Mouse (Mus musculus) lung, postnatal 0 days (tissue): ENCODE measurements around the gene Med27. TPM values are rescaled to one million over a fixed set of nuclear protein-coding genes. Genes with fewer than 3 reads are reported as not detected.
"Not testable (repeated sequence)": the region's sequence is repeated elsewhere in the genome, so short reads cannot be mapped to it uniquely, and the experiment has no call there.

Source experiments
- ATAC-seq: fragments of 200-750 bp; cut with Nextera tagmentation; 2 replicates; pipeline ENCODE4 v1.8.0; 2017; ENCODE audit warnings: moderate library complexity
- DNase-seq: peaks from one replicate; pipeline ENCODE4 v3.0.0-alpha.2; 2016; ENCODE audit warnings: low spot score
- H3K27ac ChIP-seq: fragments of 300-500 bp; sonication (generic); 2 replicates; pipeline ENCODE4 v1.5.1; 2014; ENCODE audit warnings: antibody characterized with exemption, mild to moderate bottlenecking, low read length, mixed read lengths
- H3K27me3 ChIP-seq: fragments of 300-500 bp; sonication (generic); replicated peaks from 2 replicates; pipeline ENCODE4 v1.6.1; 2014; ENCODE audit warnings: low read length, mixed read lengths; ENCODE audit not compliant: insufficient read depth
- H3K36me3 ChIP-seq: fragments of 300-500 bp; sonication (generic); 2 replicates; pipeline ENCODE4 v1.6.1; 2014; ENCODE audit warnings: low read length, mixed read lengths; ENCODE audit not compliant: insufficient read depth
- H3K4me1 ChIP-seq: fragments of 300-500 bp; sonication (generic); 2 replicates; pipeline ENCODE4 v1.6.1; 2014; ENCODE audit warnings: antibody characterized with exemption, low read depth, low read length, mixed read lengths; ENCODE audit not compliant: insufficient read depth
- H3K4me2 ChIP-seq: fragments of 300-500 bp; sonication (generic); replicated peaks from 2 replicates; pipeline ENCODE4 v1.6.1; 2014; ENCODE audit warnings: low read depth, mild to moderate bottlenecking, low read length, moderate library complexity, mixed read lengths
- H3K4me3 ChIP-seq: fragments of 300-500 bp; sonication (generic); 2 replicates; pipeline ENCODE4 v1.5.1; 2014; ENCODE audit warnings: low read depth, low read length
- H3K9ac ChIP-seq: fragments of 300-500 bp; sonication (generic); replicated peaks from 2 replicates; pipeline ENCODE4 v1.6.1; 2014; ENCODE audit warnings: low read depth, mild to moderate bottlenecking
- H3K9me3 ChIP-seq: fragments of 300-500 bp; sonication (generic); 2 replicates; pipeline ENCODE4 v1.6.1; 2016; ENCODE audit warnings: low read length, mixed read lengths
- CTCF ChIP-seq: IDR thresholded peaks from 2 replicates; pipeline ENCODE4 v1.5.1; 2016; ENCODE audit warnings: antibody characterized with exemption, mild to moderate bottlenecking
- EP300 ChIP-seq: IDR thresholded peaks from 2 replicates; pipeline ENCODE4 v1.6.1; 2016; ENCODE audit warnings: antibody characterized with exemption, mild to moderate bottlenecking, control low read depth
- WGBS: fragments of 180-500 bp; shearing (Covaris S2); extraction: QIAGEN DNeasy Blood & Tissue Kit; methylation state at CpG from one replicate; pipeline ENCODE4 v1.1.7; 2014; 5-methylcytosine and 5-hydroxymethylcytosine counted together
- polyA plus RNA-seq: library from polyadenylated mRNA; unstranded; fragments of >200 nt; fragmentation: Nextera tagmentation; extraction: Ambion mirVana; gene quantifications from 2 replicates; pipeline ENCODE4 v1.2.1, GENCODE M21; 2015

Med27 gene
- polyA plus RNA-seq, 1 experiment from 2014 or later: 37.1 TPM

DNA sequence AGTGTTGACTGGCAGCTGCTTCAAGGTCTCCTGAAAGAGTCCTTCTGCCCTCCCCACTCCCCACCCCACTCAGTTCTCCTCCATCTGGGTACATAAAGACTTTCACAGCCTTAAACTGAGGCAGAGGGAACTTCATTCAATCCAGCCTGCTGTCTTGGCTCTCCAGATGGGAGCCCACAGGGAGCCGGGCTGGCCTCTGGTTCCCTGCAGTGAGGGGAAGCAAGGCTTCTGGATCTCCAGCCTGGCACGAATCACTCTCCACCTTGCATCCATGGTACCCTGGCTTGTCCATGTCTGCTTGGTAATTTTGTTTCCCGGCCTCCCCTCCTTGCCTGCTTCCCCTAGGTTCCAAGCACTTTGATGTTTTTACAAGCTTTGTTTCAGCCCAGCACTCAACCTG is 172.8 kb downstream of the Med27 start:
- Histone ChIP-seq H3K9ac (no peak overlapping the region), H3K27me3 (no peaks in the 10 kb centered on the region), H3K9me3 (no peaks in the 10 kb centered on the region), H3K36me3 (no peaks in the 10 kb centered on the region), H3K4me3 (no peak overlapping the region), H3K4me2 (no peak overlapping the region), H3K27ac (no peak overlapping the region), H3K4me1 (no peaks in the 10 kb centered on the region)
- TF ChIP-seq CTCF (no peak), EP300 (no peak)
- ATAC-seq (no peak), DNase-seq (no peak)
- WGBS: 42% methylated on average over 3 of the region's 3 CpGs

DNA sequence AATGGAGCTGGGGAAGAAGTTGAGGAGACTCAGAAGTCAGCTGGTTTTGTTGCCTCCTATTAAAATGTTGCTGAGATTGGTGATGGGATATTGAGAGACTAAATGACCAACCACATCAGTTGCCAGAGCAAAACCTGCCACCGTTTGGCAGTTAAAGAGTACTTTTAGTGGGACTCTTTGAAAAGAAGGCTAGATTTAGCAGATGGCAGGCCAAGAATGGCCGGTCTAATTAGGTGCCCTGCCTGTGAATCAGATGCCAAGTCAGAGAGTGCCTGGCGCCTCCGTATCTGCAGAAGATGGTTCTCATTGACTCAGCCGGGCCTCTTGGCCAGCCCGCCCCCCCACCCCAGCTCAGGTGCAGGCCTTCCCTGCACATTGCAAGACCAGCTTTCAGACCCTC is 173.6 kb downstream of the Med27 start:
- H3K4me3 ChIP-seq: no peak overlapping the region

DNA sequence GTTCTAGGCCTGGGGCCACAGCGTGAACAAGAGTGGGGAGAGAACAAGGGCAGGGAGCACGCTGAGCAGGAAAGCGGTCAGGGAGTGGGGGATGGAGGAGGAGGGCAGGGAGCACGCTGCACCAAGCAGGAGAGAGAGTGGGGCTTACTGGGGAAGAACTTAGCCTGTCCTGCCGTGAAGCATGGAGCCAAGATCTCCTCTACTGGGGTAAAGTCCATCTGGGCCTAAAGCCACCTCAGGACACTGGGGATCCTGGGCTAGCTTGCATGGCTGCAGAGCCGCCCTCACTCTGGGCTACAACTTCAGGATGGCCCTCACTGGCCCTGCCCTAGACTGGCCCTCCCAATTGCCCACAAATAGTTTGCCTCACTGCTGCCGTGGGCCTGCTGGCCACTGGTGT is 174.9 kb downstream of the Med27 start:
- H3K9me3 ChIP-seq: no peaks in the 10 kb centered on the region
- DNase-seq (no peak), ATAC-seq (no peak)
- no peak for TF ChIP-seq CTCF
- TF ChIP-seq EP300: no peak
- 82% methylated on average over 7 of the region's 7 CpGs for WGBS
- H3K4me1 ChIP-seq: no peaks in the 10 kb centered on the region
- no peak overlapping the region for H3K9ac ChIP-seq
- H3K27me3 ChIP-seq: no peaks in the 10 kb centered on the region
- no peaks in the 10 kb centered on the region for H3K36me3 ChIP-seq
- no peak overlapping the region for H3K27ac ChIP-seq
- H3K4me3 ChIP-seq: no peak overlapping the region
- H3K4me2 ChIP-seq: no peak overlapping the region

More for the DNA sequence above, 173.6 kb downstream of the Med27 start:
- Histone ChIP-seq H3K27me3 (no peaks in the 10 kb centered on the region), H3K9ac (no peak overlapping the region), H3K4me2 (no peak overlapping the region), H3K27ac (no peak overlapping the region), H3K4me1 (no peaks in the 10 kb centered on the region), H3K9me3 (no peaks in the 10 kb centered on the region), H3K36me3 (no peaks in the 10 kb centered on the region)
- WGBS: 88% methylated on average over 6 of the region's 6 CpGs
- DNase-seq (no peak), ATAC-seq (no peak)
- TF ChIP-seq EP300: no peak
- no peak for TF ChIP-seq CTCF

DNA sequence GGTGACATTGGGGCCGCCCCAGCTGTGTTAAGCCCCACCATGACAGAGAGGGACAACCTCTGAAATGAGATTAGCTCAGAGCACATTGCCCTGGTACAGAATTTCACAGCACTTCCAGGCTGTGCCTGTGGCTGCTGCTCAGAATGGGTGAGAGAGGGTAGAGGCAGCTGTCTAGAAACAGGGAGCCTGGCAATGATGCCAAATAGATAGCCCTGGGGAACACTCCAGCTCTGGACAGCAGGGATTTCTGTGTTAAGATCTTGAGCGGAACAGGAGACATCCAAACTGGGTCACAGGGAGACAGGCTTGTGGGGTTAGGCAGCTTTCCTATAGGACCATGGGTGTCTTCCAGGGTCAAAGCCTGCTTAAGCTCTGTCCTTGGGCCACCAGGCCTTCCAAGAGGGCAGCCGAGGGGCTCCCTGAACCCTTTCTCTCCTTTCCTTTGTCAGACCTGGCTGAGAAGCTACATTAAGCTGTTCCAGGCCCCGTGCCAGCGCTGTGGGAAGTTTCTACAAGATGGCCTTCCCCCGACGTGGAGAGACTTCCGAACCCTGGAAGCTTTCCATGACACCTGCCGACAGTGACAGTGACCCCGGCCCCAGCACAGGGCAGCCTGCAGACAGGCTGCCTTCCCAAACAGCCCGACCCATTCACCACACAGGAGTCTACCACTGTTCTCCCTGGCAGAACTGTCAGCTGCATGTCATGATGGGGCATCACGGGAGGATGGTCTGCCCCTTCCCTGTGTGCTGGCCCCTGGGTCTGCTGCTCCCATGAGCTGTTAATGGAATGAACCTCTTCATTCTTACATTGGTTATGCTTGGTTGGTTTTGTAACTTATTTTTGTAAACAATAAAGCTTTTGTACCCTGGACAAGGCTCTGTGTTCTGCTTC is 177.5 kb downstream of the Med27 start:
- no peak overlapping the region for H3K4me3 ChIP-seq
- ATAC-seq (no peak), DNase-seq (no peak)
- H3K9me3 ChIP-seq: no peaks in the 10 kb centered on the region
- no peaks in the 10 kb centered on the region for H3K27me3 ChIP-seq
- no peaks in the 10 kb centered on the region for H3K4me1 ChIP-seq
- H3K36me3 ChIP-seq: no peaks in the 10 kb centered on the region
- H3K9ac ChIP-seq: no peak overlapping the region
- whole genome bisulfite sequencing: 50% methylated on average over 12 of the region's 12 CpGs
- H3K27ac ChIP-seq: no peak overlapping the region
- H3K4me2 ChIP-seq: no peak overlapping the region
- TF ChIP-seq CTCF: no peak
- TF ChIP-seq EP300: no peak

DNA sequence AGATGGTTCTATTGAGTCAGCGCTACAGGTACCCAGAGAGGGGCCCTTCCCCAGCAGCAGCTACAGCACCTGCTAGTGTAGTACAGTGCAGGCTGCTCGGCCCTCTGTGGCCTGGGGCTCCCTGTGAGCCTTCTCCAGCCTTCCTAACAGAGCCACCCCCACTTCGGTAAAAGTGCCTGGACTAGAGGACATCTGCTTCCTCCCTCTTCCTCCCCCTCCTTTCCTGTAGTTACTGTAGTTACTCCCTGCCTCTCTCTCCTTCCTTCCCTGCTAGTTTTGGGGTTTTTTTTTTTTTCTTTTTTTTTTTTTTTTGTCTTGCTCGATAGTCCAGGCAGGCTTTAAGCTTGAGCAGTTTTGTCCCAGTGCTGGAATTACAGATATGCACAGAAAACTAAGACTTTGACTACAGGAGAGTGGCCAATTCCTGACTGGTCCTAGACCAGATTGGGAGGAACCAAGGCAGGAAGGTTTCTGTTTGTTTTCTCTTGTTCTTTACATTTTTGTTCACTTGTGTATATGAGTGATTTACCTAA is 178.7 kb downstream of the Med27 start:
- DNase-seq: no peak
- ATAC-seq: no peak
- H3K4me1 ChIP-seq: no peaks in the 10 kb centered on the region
- H3K9me3 ChIP-seq: no peaks in the 10 kb centered on the region
- no peaks in the 10 kb centered on the region for H3K27me3 ChIP-seq
- no peak for TF ChIP-seq EP300
- TF ChIP-seq CTCF: no peak
- no peak overlapping the region for H3K4me2 ChIP-seq
- WGBS: 40% methylated on average over 4 of the region's 4 CpGs
- H3K9ac ChIP-seq: no peak overlapping the region
- H3K27ac ChIP-seq: no peak overlapping the region
- H3K4me3 ChIP-seq: no peak overlapping the region
- no peaks in the 10 kb centered on the region for H3K36me3 ChIP-seq

DNA sequence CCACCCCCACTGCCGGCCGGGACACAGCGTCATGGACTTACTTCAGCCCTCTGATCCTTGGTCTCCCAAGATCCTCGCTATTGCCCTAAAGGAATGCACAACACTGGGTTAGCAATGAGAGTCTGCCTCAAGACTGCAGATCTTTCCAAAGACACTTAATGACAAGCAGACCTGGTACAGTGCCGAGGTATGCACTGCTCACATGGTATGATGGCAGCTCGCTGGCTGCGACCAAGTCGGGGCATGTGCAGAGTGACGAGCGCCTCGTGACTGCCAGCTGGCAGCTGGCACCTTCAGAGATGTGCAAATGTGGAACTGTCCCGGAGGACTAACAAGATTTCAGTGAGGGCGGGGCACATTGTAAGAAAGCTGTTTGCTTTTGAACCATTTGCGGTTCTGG is 179.6 kb downstream of the Med27 start:
- no peaks in the 10 kb centered on the region for H3K4me1 ChIP-seq
- no peak overlapping the region for H3K4me2 ChIP-seq
- DNase-seq (peak; percentile 16), ATAC-seq (peak; percentile 30; the same call in 1 of the 2 replicates)
- no peaks in the 10 kb centered on the region for H3K27me3 ChIP-seq
- TF ChIP-seq EP300 (no peak), CTCF (no peak)
- H3K27ac ChIP-seq: no peak overlapping the region
- no peaks in the 10 kb centered on the region for H3K36me3 ChIP-seq
- H3K9me3 ChIP-seq: no peaks in the 10 kb centered on the region
- no peak overlapping the region for H3K4me3 ChIP-seq
- H3K9ac ChIP-seq: no peak overlapping the region
- WGBS: 68% methylated on average over 14 of the region's 14 CpGs

DNA sequence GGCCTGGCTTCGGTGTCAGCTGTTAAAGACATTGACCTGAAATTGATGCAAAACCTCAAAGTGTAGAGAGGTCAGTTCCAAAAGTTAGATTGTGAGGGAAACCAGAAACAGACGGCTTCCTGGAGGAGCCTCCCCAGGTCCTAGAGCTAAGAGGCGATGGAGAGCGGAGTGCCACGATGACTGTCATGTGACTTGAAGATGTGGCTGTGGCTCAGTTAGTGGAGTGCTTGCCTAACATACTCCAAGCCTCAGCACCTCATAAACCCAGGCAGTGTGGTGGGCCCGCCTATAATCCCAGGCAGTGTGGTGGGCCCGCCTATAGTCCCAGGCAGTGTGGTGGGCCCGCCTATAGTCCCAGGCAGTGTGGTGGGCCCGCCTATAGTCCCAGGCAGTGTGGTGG is 180.9 kb downstream of the Med27 start:
- H3K9ac ChIP-seq: not testable (repeated sequence)
- WGBS: 90% methylated on average over 6 of the region's 9 CpGs

More for the DNA sequence above, 180.9 kb downstream of the Med27 start:
- H3K4me2 ChIP-seq, H3K4me1 ChIP-seq, H3K27ac ChIP-seq, H3K36me3 ChIP-seq, H3K27me3 ChIP-seq, DNase-seq, ATAC-seq, H3K9me3 ChIP-seq, H3K4me3 ChIP-seq: not testable (repeated sequence)
